Comparison of ENCODE assay signal across 8 mouse cellular contexts in the genomic region with DNA sequence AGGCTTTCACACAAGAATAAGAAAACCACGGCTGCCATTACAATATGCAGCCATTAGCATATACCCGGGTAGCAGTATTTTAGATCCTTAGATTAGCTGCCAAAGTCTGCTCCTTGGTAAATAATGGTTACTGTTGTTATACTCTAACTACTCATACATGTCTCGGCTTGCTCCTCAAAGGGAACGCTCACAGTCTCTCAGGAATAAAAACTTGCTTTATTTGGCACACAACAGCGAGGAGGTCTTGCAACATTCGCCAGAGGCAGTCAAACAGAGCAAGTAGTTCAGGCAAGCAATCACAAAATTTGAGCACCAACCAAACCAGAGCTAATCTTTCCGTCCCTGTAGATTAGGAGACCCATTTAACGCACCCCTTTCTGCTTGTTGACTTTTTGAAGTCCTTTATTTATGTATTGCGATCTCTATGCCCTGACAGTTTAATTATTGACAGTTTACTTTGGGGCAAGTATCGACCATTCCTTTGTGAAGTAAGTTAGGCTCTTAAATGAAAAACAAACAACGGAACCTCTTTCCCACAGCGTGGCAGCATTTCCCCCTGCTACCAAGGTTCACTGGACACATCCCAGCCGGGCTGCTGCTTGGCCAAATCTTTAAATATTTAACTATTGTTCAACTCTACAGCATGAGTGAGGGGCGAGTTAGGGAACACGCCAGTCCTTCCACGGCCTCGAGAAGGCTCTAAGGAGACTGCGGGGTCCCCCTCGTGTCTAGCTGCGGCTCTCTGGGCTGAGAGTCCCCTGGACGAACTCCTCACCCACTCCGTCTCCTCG. TPM values are rescaled to one million over a fixed set of nuclear protein-coding genes. Genes with fewer than 3 reads are reported as not detected.
DNase-seq lines count a peak whose midpoint lies in the region; ATAC-seq lines count a peak whose summit lies in the region.

No protein-coding gene starts in this region.

- no peaks in the 10 kb centered on the region for H3K27me3 ChIP-seq in embryonic facial prominence, embryonic 13.5 days

- peaks cover 12% of the 10 kb centered on the region for H3K36me3 ChIP-seq in embryonic facial prominence, embryonic 13.5 days
- H3K36me3 ChIP-seq in macrophage (ENCODE audit: inconsistent target): peaks cover 17% of the 10 kb centered on the region

- H3K9ac ChIP-seq in embryonic facial prominence, embryonic 13.5 days: peak overlapping the region; percentile 99

- peak; percentile 60; the same call in 1 of the 2 replicates for ATAC-seq in cerebellum, adult (ENCODE audit: insufficient number of reproducible peaks, low FRiP score, low TSS enrichment)
- peak; percentile 64 for ATAC-seq in embryonic facial prominence, embryonic 13.5 days (ENCODE audit: insufficient number of reproducible peaks, insufficient read depth, low FRiP score, low TSS enrichment, low read depth)

- H3K27ac ChIP-seq in embryonic facial prominence, embryonic 13.5 days: peak overlapping the region; percentile 96
- H3K27ac ChIP-seq in macrophage: peak overlapping the region; percentile 67

- 2% methylated on average over 23 of the region's 23 CpGs for WGBS in embryonic facial prominence, embryonic 13.5 days
- under 1% methylated on average over 23 of the region's 23 CpGs for WGBS in macrophage (ENCODE audit: missing documents)

- intact Hi-C loops in heart, postnatal 25 days (cut with DNase I): loop anchor here (1.0 to 10.0 kb wide), 8 partner anchors 109 to 1099 kb away; a partner anchor contains a TSS

- peaks cover 49% of the 10 kb centered on the region for H3K79me2 ChIP-seq in macrophage (ENCODE audit: inconsistent target)

- DNase-seq in cerebellum, postnatal 14 days: no peak
- peak; percentile 80 for DNase-seq in NIH3T3 (ENCODE audit: low read depth)
- DNase-seq in heart, postnatal 25 days (ENCODE audit: low spot score): peak; percentile 17
- DNase-seq in kidney, postnatal 4 days: peak; percentile 68 to 80
- DNase-seq in urinary bladder, postnatal 25 days (ENCODE audit: low spot score): peak; percentile 29

- H3K9me3 ChIP-seq in embryonic facial prominence, embryonic 13.5 days: no peaks in the 10 kb centered on the region

- H3K4me3 ChIP-seq in embryonic facial prominence, embryonic 13.5 days: peak overlapping the region; percentile 90
- H3K4me3 ChIP-seq in macrophage (ENCODE audit: inconsistent target): peak overlapping the region; percentile 75

- H3K4me1 ChIP-seq in embryonic facial prominence, embryonic 13.5 days: peaks cover 20% of the 10 kb centered on the region

- peak overlapping the region; percentile 60 for H3K4me2 ChIP-seq in embryonic facial prominence, embryonic 13.5 days

RNA-seq across cellular contexts. Expression of a gene that starts 0.6 kb away (rescaled TPM):
- polyA plus RNA-seq in embryonic facial prominence, embryonic 13.5 days (2015; fragmentation: Nextera tagmentation; extraction: Ambion mirVana): 50.8 and 57.3 TPM in 2 replicates
- 10 to 100 TPM; 22.9 to 24.8 TPM for total RNA-seq in heart, postnatal 25 days (2021)
- total RNA-seq in macrophage (2018; cell fraction: chromatin; rRNA removed): 10 to 100 TPM in 14 of 26 experiments, 1 to 10 TPM in 12; 4.4 to 33.8 (median 13.0) TPM
- total RNA-seq in macrophage (2018; cell fraction: cytosol; rRNA removed): 10 to 100 TPM; 35.0 to 69.8 (median 54.2) TPM
- 10 to 100 TPM; 11.3 to 54.5 (median 26.1) TPM for total RNA-seq in macrophage (2018; cell fraction: nucleus; rRNA removed)
- 65.1 to 97.0 TPM (median 85.2 TPM) in 3 replicates for polyA plus RNA-seq in macrophage (2018)

Comparison
In these comparisons a context has a peak if more than half of its experiments do, and no peak if none do; other contexts are left out.
1. DNase-seq: peak in NIH3T3 (single experiment), heart, postnatal 25 days (single experiment), kidney, postnatal 4 days (2 of 2) and urinary bladder, postnatal 25 days (single experiment); none in cerebellum, postnatal 14 days (0 of 2).